Comparison of ENCODE assay signal across 48 mouse cellular contexts in the genomic region with DNA sequence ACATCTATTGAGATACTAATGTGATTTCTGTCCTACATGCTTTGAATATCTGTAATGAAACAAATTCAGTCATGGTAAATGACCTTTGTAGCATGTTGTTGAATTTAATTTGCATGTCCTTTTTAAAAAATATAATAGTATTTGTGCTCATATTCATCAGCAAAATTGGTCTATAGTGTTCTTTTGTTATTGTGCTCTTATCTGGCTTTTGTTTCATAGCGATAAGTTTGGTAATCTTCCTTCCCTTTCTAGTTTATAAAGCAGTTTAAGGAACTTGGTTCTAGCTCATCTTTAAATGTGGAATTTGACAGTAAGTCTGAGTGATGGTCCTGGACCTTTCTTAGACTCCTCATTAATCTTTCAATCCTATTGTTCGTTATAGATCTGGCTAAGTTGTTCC. TPM values are rescaled to one million over a fixed set of nuclear protein-coding genes. Genes with fewer than 3 reads are reported as not detected.
"Had no signal": no experiment of that assay in that cellular context is flagged by ENCODE, and none has a peak within 500 bp of the region (broad histone marks: within the 10 kb centered on the region; RNA-seq: fewer than 3 reads in every experiment).

No protein-coding gene starts in this region.

- H3K27me3 ChIP-seq: heart, embryonic 12.5 days; heart, embryonic 13.5 days; heart, embryonic 15.5 days; hindbrain, embryonic 12.5 days; hindbrain, embryonic 13.5 days; hindbrain, embryonic 15.5 days; intestine, embryonic 15.5 days; kidney, embryonic 15.5 days had no signal

- H3K9me3 ChIP-seq: heart, embryonic 12.5 days; heart, embryonic 13.5 days; heart, embryonic 15.5 days; hindbrain, embryonic 10.5 days; hindbrain, embryonic 12.5 days; hindbrain, embryonic 13.5 days; hindbrain, embryonic 15.5 days; intestine, embryonic 15.5 days; kidney, embryonic 15.5 days had no signal

- H3K4me3 ChIP-seq: heart, embryonic 12.5 days; heart, embryonic 13.5 days; heart, embryonic 15.5 days; hindbrain, embryonic 10.5 days; hindbrain, embryonic 12.5 days; hindbrain, embryonic 13.5 days; hindbrain, embryonic 15.5 days; intestine, embryonic 15.5 days; kidney, embryonic 15.5 days; layer of hippocampus, adult 2 months; left cerebral cortex, adult 2 months had no signal

- H3K36me3 ChIP-seq: heart, embryonic 12.5 days; heart, embryonic 13.5 days; heart, embryonic 15.5 days; hindbrain, embryonic 10.5 days; hindbrain, embryonic 12.5 days; hindbrain, embryonic 13.5 days; hindbrain, embryonic 15.5 days; intestine, embryonic 15.5 days; kidney, embryonic 15.5 days had no signal

- H3K27ac ChIP-seq: heart, embryonic 13.5 days; heart, embryonic 15.5 days; hindbrain, embryonic 10.5 days; hindbrain, embryonic 12.5 days; hindbrain, embryonic 13.5 days; hindbrain, embryonic 14.5 days; hindbrain, embryonic 15.5 days; hindbrain, postnatal 0 days; intestine, embryonic 15.5 days; kidney, embryonic 15.5 days; kidney, postnatal 0 days; layer of hippocampus, adult 2 months; left cerebral cortex, adult 2 months had no signal

- H3K4me1 ChIP-seq: heart, embryonic 12.5 days; heart, embryonic 13.5 days; heart, embryonic 15.5 days; hindbrain, embryonic 10.5 days; hindbrain, embryonic 12.5 days; hindbrain, embryonic 13.5 days; hindbrain, embryonic 15.5 days; intestine, embryonic 15.5 days; kidney, embryonic 15.5 days had no signal

- H3K9ac ChIP-seq: heart, embryonic 12.5 days; heart, embryonic 13.5 days; heart, embryonic 15.5 days; hindbrain, embryonic 12.5 days; hindbrain, embryonic 13.5 days; hindbrain, embryonic 14.5 days; hindbrain, embryonic 15.5 days; intestine, embryonic 15.5 days; kidney, embryonic 15.5 days had no signal

- DNase-seq: heart, postnatal 10 days; heart, postnatal 14 days; heart, postnatal 36 days; heart, postnatal 4 days; kidney, adult 11 months; kidney, adult 18-20 months; kidney, adult 2 months; kidney, adult 8-10 months; kidney, adult 9 months; kidney, postnatal 10 days; kidney, postnatal 14 days; kidney, postnatal 25 days; kidney, postnatal 36 days; kidney, postnatal 4 days; layer of hippocampus, adult 9-11 months; layer of hippocampus, postnatal 36 days had no signal

RNA-seq across cellular contexts. Expression of a gene that starts 28.7 kb away (rescaled TPM):
- total RNA-seq: heart, postnatal 10 days; heart, postnatal 14 days; heart, postnatal 25 days; heart, postnatal 36 days; heart, postnatal 4 days; hematopoietic stem cell, adult 5-6 weeks; hindbrain, postnatal 0 days; layer of hippocampus, adult 18-20 months; layer of hippocampus, adult 2 months; layer of hippocampus, adult 8-10 months; layer of hippocampus, postnatal 10 days; layer of hippocampus, postnatal 14 days; layer of hippocampus, postnatal 25 days; layer of hippocampus, postnatal 36 days; left cerebral cortex, adult 18-20 months; left cerebral cortex, adult 2 months; left cerebral cortex, adult 8-10 months had no signal
- polyA plus RNA-seq: heart, embryonic 11.5 days; heart, embryonic 12.5 days; heart, embryonic 14.5 days; heart, embryonic 15.5 days; heart, postnatal 0 days; hindbrain, embryonic 14.5 days; hindbrain, embryonic 15.5 days; inflammation-experienced regulatory T-cells, adult 6 months; intestine, embryonic 14.5 days; intestine, postnatal 0 days; kidney, adult 2 months; kidney, embryonic 14.5 days; kidney, embryonic 15.5 days; kidney, embryonic 16.5 days; kidney, postnatal 0 days; large intestine, adult 2 months had no signal
